Mouse (Mus musculus): ENCODE measurements at regions not wholly inside any gene's neighbourhood (a gene's known extent, or its start where the extent isn't known, plus 50 kb on each side); places are given as distances from the start of the nearest gene placed in this dataset.

- Histone ChIP-seq H3K27ac (ENCODE audit: insufficient read depth, low read depth) (no peak overlapping the region), H3K4me3 (replicated peaks in 1 of 3; ENCODE audit: low read depth in 2 of 3, low read length in 2 of 3, poor library complexity in 1 of 3) (no peak overlapping the region), H3K4me2 (ENCODE audit: insufficient read depth, low read depth, poor library complexity, severe bottlenecking) (no peak overlapping the region), H3K79me2 (replicated peaks; ENCODE audit: control insufficient read depth, extremely low read depth, insufficient read depth, poor library complexity, severe bottlenecking) (no peaks in the 10 kb centered on the region; the same call in 1 of the 2 replicates), H3K9ac (ENCODE audit: insufficient read depth, low read depth) (no peak overlapping the region), H3K27me3 (replicated peaks) (no peaks in the 10 kb centered on the region), H3K4me1 (ENCODE audit: control insufficient read depth in 1 of 2, insufficient read depth in 2 of 2) (peaks cover 0 to 22% of the 10 kb centered on the region in 2 experiments; a peak in 2 of 4 replicates), H3K36me3 (replicated peaks in 1 of 2; ENCODE audit: control insufficient read depth in 1 of 2, insufficient read depth in 1 of 2, low read length in 1 of 2) (peaks cover 0 to 13% of the 10 kb centered on the region in 2 experiments), H3K9me3 (replicated peaks; ENCODE audit: low read length) (peaks cover 7% of the 10 kb centered on the region)
- no peak for TF ChIP-seq SMC3 (IDR thresholded peaks at IDR 0.05; ENCODE audit: low read depth, low read length)
- no peak for TF ChIP-seq EP300 (IDR thresholded peaks at IDR 0.05; ENCODE audit: low read length)
- no peak for TF ChIP-seq TBP (conservative IDR thresholded peaks at IDR 0.05; ENCODE audit: low read depth, low read length)
- TF ChIP-seq MAFK (IDR thresholded peaks at IDR 0.05; ENCODE audit: insufficient replicate concordance, low read length): no peak
- no peak for TF ChIP-seq ETS1 (conservative IDR thresholded peaks at IDR 0.05; ENCODE audit: low read depth, low read length)
- TF ChIP-seq KAT2A (IDR thresholded peaks at IDR 0.05; ENCODE audit: insufficient replicate concordance, low read length): no peak
- no peak for TF ChIP-seq MAX (IDR thresholded peaks at IDR 0.05; ENCODE audit: low read length)
- no peak for TF ChIP-seq POLR2A (IDR thresholded peaks at IDR 0.05; ENCODE audit: low read depth, low read length)
- no peak for TF ChIP-seq USF1 (IDR thresholded peaks at IDR 0.05; ENCODE audit: low read depth, low read length)
- TF ChIP-seq USF2 (conservative IDR thresholded peaks at IDR 0.05; ENCODE audit: low read depth, low read length): no peak
- no peak for TF ChIP-seq NRF1 (IDR thresholded peaks at IDR 0.05; ENCODE audit: low read depth, low read length)
- TF ChIP-seq ELF1 (IDR thresholded peaks at IDR 0.05; ENCODE audit: low read depth, low read length): no peak
- TF ChIP-seq UBTF (IDR thresholded peaks at IDR 0.05; ENCODE audit: low read depth, low read length): no peak
- no peak for TF ChIP-seq MXI1 (IDR thresholded peaks at IDR 0.05; ENCODE audit: low read depth, low read length)
- no peak for TF ChIP-seq CHD2 (IDR thresholded peaks at IDR 0.05; ENCODE audit: low read length)
- TF ChIP-seq MEF2A (IDR thresholded peaks at IDR 0.05; ENCODE audit: borderline replicate concordance, low read depth, low read length): no peak
- no peak for TF ChIP-seq E2F4 (IDR thresholded peaks at IDR 0.05; ENCODE audit: insufficient replicate concordance, low read depth, low read length)
- no peak for TF ChIP-seq ZMIZ1 (IDR thresholded peaks at IDR 0.05; ENCODE audit: low read depth, low read length)
- no peak for TF ChIP-seq PAX5 (IDR thresholded peaks at IDR 0.05; ENCODE audit: low read length)
- TF ChIP-seq HCFC1 (IDR thresholded peaks at IDR 0.05; ENCODE audit: low read depth, low read length): no peak
- dilution Hi-C loops (cut with MboI; ENCODE audit: extremely low pct_ligation_motif_present, extremely low pct_unique_long_range_greater_than_20kb, low sequenced_read_pairs): no loop called here
- no peak for DNase-seq (ENCODE audit: extremely low read depth)
- in situ Hi-C loops (cut with MboI; ENCODE audit: low pct_ligation_motif_present, low pct_unique_long_range_greater_than_20kb, low sequenced_read_pairs): no loop called here
These were observed 149.7 kb downstream of the Cd24a start for GRCm38 (mm10) chr10:43727746-43728145.

GRCm38 (mm10) chr10:43729184-43729583 lies 151.1 kb downstream of the Cd24a start:
- H3K4me2 ChIP-seq (ENCODE audit: insufficient read depth, low read depth, poor library complexity, severe bottlenecking): no peak overlapping the region
- dilution Hi-C loops (cut with MboI; ENCODE audit: extremely low pct_ligation_motif_present, extremely low pct_unique_long_range_greater_than_20kb, low sequenced_read_pairs): no loop called here
- no peak overlapping the region for H3K4me3 ChIP-seq (replicated peaks in 1 of 3; ENCODE audit: low read depth in 2 of 3, low read length in 2 of 3, poor library complexity in 1 of 3)
- H3K4me1 ChIP-seq (ENCODE audit: control insufficient read depth in 1 of 2, insufficient read depth in 2 of 2): peaks cover 0 to 17% of the 10 kb centered on the region in 2 experiments; a peak in 1 of 4 replicates
- peaks cover 0 to 10% of the 10 kb centered on the region in 2 experiments for H3K36me3 ChIP-seq (replicated peaks in 1 of 2; ENCODE audit: control insufficient read depth in 1 of 2, insufficient read depth in 1 of 2, low read length in 1 of 2)
- no peak overlapping the region for H3K9ac ChIP-seq (ENCODE audit: insufficient read depth, low read depth)
- no peaks in the 10 kb centered on the region; the same call in 1 of the 2 replicates for H3K79me2 ChIP-seq (replicated peaks; ENCODE audit: control insufficient read depth, extremely low read depth, insufficient read depth, poor library complexity, severe bottlenecking)
- H3K27ac ChIP-seq (ENCODE audit: insufficient read depth, low read depth): no peak overlapping the region
- in situ Hi-C loops (cut with MboI; ENCODE audit: low pct_ligation_motif_present, low pct_unique_long_range_greater_than_20kb, low sequenced_read_pairs): no loop called here
- peaks cover 7% of the 10 kb centered on the region for H3K9me3 ChIP-seq (replicated peaks; ENCODE audit: low read length)
- TF ChIP-seq TCF12 (IDR thresholded peaks at IDR 0.05; ENCODE audit: low read depth, low read length): no peak
- TF ChIP-seq PAX5 (IDR thresholded peaks at IDR 0.05; ENCODE audit: low read length): no peak
- TF ChIP-seq JUN (IDR thresholded peaks at IDR 0.05; ENCODE audit: insufficient read depth, low read depth, low read length): no peak
- no peak for TF ChIP-seq ZC3H11A (IDR thresholded peaks at IDR 0.05; ENCODE audit: low read depth, low read length)
- TF ChIP-seq NELFE (IDR thresholded peaks at IDR 0.05; ENCODE audit: low read depth, low read length): no peak
- TF ChIP-seq RAD21 (IDR thresholded peaks at IDR 0.05; ENCODE audit: low read depth, low read length): no peak
- TF ChIP-seq E2F4 (IDR thresholded peaks at IDR 0.05; ENCODE audit: insufficient replicate concordance, low read depth, low read length): no peak
- TF ChIP-seq ZKSCAN1 (IDR thresholded peaks at IDR 0.05; ENCODE audit: borderline replicate concordance, low read depth, low read length): no peak
- no peak for TF ChIP-seq GABPA (IDR thresholded peaks at IDR 0.05; ENCODE audit: insufficient replicate concordance, low read depth, low read length)
- no peak for DNase-seq (ENCODE audit: extremely low read depth)
- H3K27me3 ChIP-seq (replicated peaks): no peaks in the 10 kb centered on the region
